ENCODE assay signal across 27 mouse cellular contexts in the genomic region with DNA sequence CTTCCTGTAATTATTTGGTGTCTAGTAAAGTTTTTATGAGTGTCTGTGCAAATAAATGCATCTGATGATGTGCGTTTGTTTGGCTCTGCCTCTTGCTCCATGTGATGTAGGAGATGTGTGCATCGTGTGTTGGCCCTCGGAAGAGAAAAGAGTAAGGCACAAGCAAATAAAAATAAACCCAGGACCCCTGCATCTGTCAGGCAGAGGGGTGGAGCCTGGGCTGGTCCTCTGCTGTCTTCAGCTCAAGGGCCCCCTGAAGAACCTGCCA. TPM values are rescaled to one million over a fixed set of nuclear protein-coding genes. Genes with fewer than 3 reads are reported as not detected.
DNase-seq lines count a peak whose midpoint lies in the region; ATAC-seq and TF ChIP-seq lines count a peak whose summit lies in the region.
"Had no signal": no experiment of that assay in that cellular context is flagged by ENCODE, and none has a peak within 500 bp of the region (broad histone marks: within the 10 kb centered on the region; RNA-seq: fewer than 3 reads in every experiment).

No protein-coding gene starts in this region.

- 1% methylated on average over 3 of the region's 3 CpGs for WGBS in neural tube, embryonic 12.5 days
- 8% methylated on average over 3 of the region's 3 CpGs for WGBS in hindbrain, postnatal 0 days
- 14% methylated on average over 3 of the region's 3 CpGs for WGBS in limb, embryonic 15.5 days
- WGBS in lung, postnatal 0 days, result 6% methylated on average over 3 of the region's 3 CpGs
- 18% methylated on average over 3 of the region's 3 CpGs for WGBS in kidney, embryonic 14.5 days
- 20% methylated on average over 3 of the region's 3 CpGs for WGBS in kidney, embryonic 16.5 days

- H3K27ac ChIP-seq in neural tube, embryonic 12.5 days, result no peak overlapping the region
- no peak overlapping the region for H3K27ac ChIP-seq in hindbrain, postnatal 0 days
- H3K27ac ChIP-seq in limb, embryonic 15.5 days, result 0 out of 2 replicates have a peak overlapping the region, but pooled peaks have one; percentile 73
- H3K27ac ChIP-seq in lung, postnatal 0 days (ENCODE audit: low read length), result no peak overlapping the region
- no peak overlapping the region for H3K27ac ChIP-seq in kidney, embryonic 14.5 days (ENCODE audit: low read depth, low read length)
- no peak overlapping the region for H3K27ac ChIP-seq in kidney, embryonic 16.5 days (ENCODE audit: low read length)
- H3K27ac ChIP-seq: forebrain, embryonic 10.5 days; heart, adult 2 months; heart, embryonic 13.5 days; liver, embryonic 15.5 days; stomach, embryonic 15.5 days had no signal

- no peak for DNase-seq in neural tube, embryonic 10.5 days (ENCODE audit: extremely low spot score, low spot score)
- DNase-seq in hindbrain, postnatal 0 days (ENCODE audit: low spot score), result no peak
- DNase-seq in lung, postnatal 0 days (ENCODE audit: low spot score), result no peak
- DNase-seq: adrenal gland, adult 2 months; cerebellum, adult 11 months; cerebellum, adult 9-11 months; forebrain, postnatal 0 days; gastrocnemius, postnatal 25 days; heart, adult 2 months; heart, postnatal 14 days; kidney, adult 11 months; kidney, postnatal 10 days; liver; thymus, adult 18-20 months; thymus, postnatal 4 days had no signal

- no peak for TF ChIP-seq EP300 in lung, postnatal 0 days (IDR thresholded peaks at IDR 0.05)

- peaks cover 85% of the 10 kb centered on the region for H3K27me3 ChIP-seq in neural tube, embryonic 12.5 days (replicated peaks)
- H3K27me3 ChIP-seq in hindbrain, postnatal 0 days (ENCODE audit: insufficient read depth, low read length), result peaks cover 62% of the 10 kb centered on the region
- peaks cover 65% of the 10 kb centered on the region for H3K27me3 ChIP-seq in limb, embryonic 15.5 days
- H3K27me3 ChIP-seq in lung, postnatal 0 days (replicated peaks; ENCODE audit: insufficient read depth, low read length), result peaks cover 53% of the 10 kb centered on the region
- peaks cover 69% of the 10 kb centered on the region for H3K27me3 ChIP-seq in kidney, embryonic 14.5 days (ENCODE audit: control insufficient read depth, insufficient read depth, low read length)
- peaks cover 68% of the 10 kb centered on the region for H3K27me3 ChIP-seq in kidney, embryonic 16.5 days (ENCODE audit: insufficient read depth, low read length)

- H3K4me3 ChIP-seq in neural tube, embryonic 12.5 days, result peak overlapping the region; percentile 0; the same call in 1 of the 2 replicates
- no peak overlapping the region for H3K4me3 ChIP-seq in hindbrain, postnatal 0 days (ENCODE audit: low read length)
- peak overlapping the region; percentile 55; the same call in 1 of the 2 replicates for H3K4me3 ChIP-seq in limb, embryonic 15.5 days
- no peak overlapping the region for H3K4me3 ChIP-seq in lung, postnatal 0 days (ENCODE audit: low read depth, low read length)
- H3K4me3 ChIP-seq in kidney, embryonic 14.5 days (ENCODE audit: low read length), result no peak overlapping the region
- H3K4me3 ChIP-seq in kidney, embryonic 16.5 days (ENCODE audit: low read length), result no peak overlapping the region
- H3K4me3 ChIP-seq: forebrain, embryonic 10.5 days; heart, adult 2 months; heart, embryonic 13.5 days; liver, embryonic 15.5 days; stomach, embryonic 15.5 days had no signal

- H3K4me1 ChIP-seq in neural tube, embryonic 12.5 days, result peaks cover 19% of the 10 kb centered on the region
- H3K4me1 ChIP-seq in hindbrain, postnatal 0 days (ENCODE audit: insufficient read depth, low read length), result no peaks in the 10 kb centered on the region
- H3K4me1 ChIP-seq in limb, embryonic 15.5 days, result peaks cover 68% of the 10 kb centered on the region
- 0 out of 2 replicates have a peak, but pooled peaks cover 5% of the 10 kb centered on the region for H3K4me1 ChIP-seq in lung, postnatal 0 days (ENCODE audit: insufficient read depth, low read depth, low read length)
- peaks cover 9% of the 10 kb centered on the region; the same call in 1 of the 2 replicates for H3K4me1 ChIP-seq in kidney, embryonic 14.5 days (ENCODE audit: control insufficient read depth, insufficient read depth, low read length)
- H3K4me1 ChIP-seq in kidney, embryonic 16.5 days (ENCODE audit: insufficient read depth, low read length), result peaks cover 24% of the 10 kb centered on the region
- H3K4me1 ChIP-seq: liver, embryonic 15.5 days had no signal

- TF ChIP-seq CTCF in hindbrain, postnatal 0 days (IDR thresholded peaks at IDR 0.05; ENCODE audit: low read depth), result no peak
- TF ChIP-seq CTCF in lung, postnatal 0 days (IDR thresholded peaks at IDR 0.05), result no peak

- no peak overlapping the region for H3K9ac ChIP-seq in neural tube, embryonic 12.5 days
- H3K9ac ChIP-seq in hindbrain, postnatal 0 days (replicated peaks; ENCODE audit: low read length), result no peak overlapping the region
- no peak overlapping the region for H3K9ac ChIP-seq in limb, embryonic 15.5 days
- no peak overlapping the region for H3K9ac ChIP-seq in lung, postnatal 0 days (replicated peaks; ENCODE audit: low read depth)
- no peak overlapping the region for H3K9ac ChIP-seq in kidney, embryonic 14.5 days (ENCODE audit: low read depth, low read length)
- H3K9ac ChIP-seq in kidney, embryonic 16.5 days (replicated peaks; ENCODE audit: low read length), result no peak overlapping the region
- H3K9ac ChIP-seq: forebrain, postnatal 0 days; heart, embryonic 13.5 days; liver, embryonic 15.5 days; stomach, embryonic 15.5 days had no signal

- ATAC-seq in neural tube, embryonic 12.5 days (ENCODE audit: low FRiP score, low read depth), result no peak
- no peak for ATAC-seq in hindbrain, postnatal 0 days
- ATAC-seq in limb, embryonic 15.5 days (ENCODE audit: insufficient number of reproducible peaks, low FRiP score, low TSS enrichment, low read depth), result no peak
- no peak for ATAC-seq in lung, postnatal 0 days
- no peak for ATAC-seq in kidney, embryonic 14.5 days (ENCODE audit: low FRiP score, low TSS enrichment)
- ATAC-seq in kidney, embryonic 16.5 days (ENCODE audit: low FRiP score, low TSS enrichment), result no peak
- ATAC-seq: forebrain, postnatal 0 days had no signal

- H3K9me3 ChIP-seq in neural tube, embryonic 12.5 days, result no peaks in the 10 kb centered on the region
- H3K9me3 ChIP-seq in hindbrain, postnatal 0 days (ENCODE audit: low read length), result no peaks in the 10 kb centered on the region
- H3K9me3 ChIP-seq in limb, embryonic 15.5 days, result no peaks in the 10 kb centered on the region
- no peaks in the 10 kb centered on the region for H3K9me3 ChIP-seq in lung, postnatal 0 days (ENCODE audit: low read length)
- no peaks in the 10 kb centered on the region for H3K9me3 ChIP-seq in kidney, embryonic 14.5 days (ENCODE audit: control insufficient read depth, low read length)
- no peaks in the 10 kb centered on the region for H3K9me3 ChIP-seq in kidney, embryonic 16.5 days (ENCODE audit: low read length)
- H3K9me3 ChIP-seq: forebrain, embryonic 10.5 days; heart, embryonic 13.5 days; liver, embryonic 15.5 days; stomach, embryonic 15.5 days had no signal

- peak overlapping the region; percentile 60 for H3K4me2 ChIP-seq in neural tube, embryonic 12.5 days (replicated peaks)
- H3K4me2 ChIP-seq in hindbrain, postnatal 0 days (ENCODE audit: low read depth, low read length), result 0 out of 2 replicates have a peak overlapping the region, but pooled peaks have one; percentile 8
- 0 out of 2 replicates have a peak overlapping the region, but pooled peaks have one; percentile 72 for H3K4me2 ChIP-seq in limb, embryonic 15.5 days
- H3K4me2 ChIP-seq in lung, postnatal 0 days (replicated peaks; ENCODE audit: low read depth, low read length), result no peak overlapping the region
- no peak overlapping the region for H3K4me2 ChIP-seq in kidney, embryonic 14.5 days (replicated peaks; ENCODE audit: low read depth, low read length)
- no peak overlapping the region for H3K4me2 ChIP-seq in kidney, embryonic 16.5 days (replicated peaks; ENCODE audit: low read depth, low read length)
- H3K4me2 ChIP-seq: heart, embryonic 13.5 days; liver, embryonic 15.5 days; stomach, embryonic 15.5 days had no signal

- no peaks in the 10 kb centered on the region for H3K36me3 ChIP-seq in neural tube, embryonic 12.5 days
- no peaks in the 10 kb centered on the region for H3K36me3 ChIP-seq in hindbrain, postnatal 0 days (ENCODE audit: insufficient read depth, low read length)
- no peaks in the 10 kb centered on the region for H3K36me3 ChIP-seq in limb, embryonic 15.5 days
- no peaks in the 10 kb centered on the region for H3K36me3 ChIP-seq in lung, postnatal 0 days (ENCODE audit: insufficient read depth, low read length)
- no peaks in the 10 kb centered on the region for H3K36me3 ChIP-seq in kidney, embryonic 14.5 days (ENCODE audit: control insufficient read depth, insufficient read depth, low read length)
- no peaks in the 10 kb centered on the region for H3K36me3 ChIP-seq in kidney, embryonic 16.5 days (ENCODE audit: insufficient read depth, low read length)
- H3K36me3 ChIP-seq: forebrain, embryonic 10.5 days; heart, embryonic 13.5 days; liver, embryonic 15.5 days; stomach, embryonic 15.5 days had no signal

RNA-seq across cellular contexts. Expression of a gene that starts 5.9 kb away (rescaled TPM):
- 4.6 and 4.7 TPM in 2 replicates for polyA plus RNA-seq in neural tube, embryonic 12.5 days (2016; fragmentation: Nextera tagmentation; extraction: Ambion mirVana)
- total RNA-seq in hindbrain, postnatal 0 days (2014; rRNA removed), result 17.3 and 21.1 TPM in 2 replicates
- polyA plus RNA-seq in hindbrain, postnatal 0 days (2015; fragmentation: Nextera tagmentation; extraction: Ambion mirVana), result 2.1 and 2.2 TPM in 2 replicates
- polyA plus RNA-seq in limb, embryonic 15.5 days (2015; fragmentation: Nextera tagmentation; extraction: Ambion mirVana), result 2.9 and 4.1 TPM in 2 replicates
- polyA plus RNA-seq in lung, postnatal 0 days (2015; fragmentation: Nextera tagmentation; extraction: Ambion mirVana), result not detected in 2 replicates
- 1.9 and 2.2 TPM in 2 replicates for polyA plus RNA-seq in kidney, embryonic 14.5 days (2014; fragmentation: Nextera tagmentation; extraction: Ambion mirVana)
- polyA plus RNA-seq in kidney, embryonic 16.5 days (2015; fragmentation: Nextera tagmentation; extraction: Ambion mirVana), result 0.94 and 1.3 TPM in 2 replicates
- total RNA-seq: adrenal gland, adult 2 months; common myeloid progenitor, adult 5-6 weeks; MEL had no signal
- polyA plus RNA-seq: adrenal gland, adult 2 months; C2C12; heart, embryonic 13.5 days; liver, embryonic 15.5 days; lung, embryonic 16.5 days had no signal

Comparison
In these comparisons a context has a peak if more than half of its experiments do, and no peak if none do; other contexts are left out.
1. H3K4me2 ChIP-seq: peak in neural tube, embryonic 12.5 days (single experiment), hindbrain, postnatal 0 days (single experiment) and limb, embryonic 15.5 days (single experiment); none in lung, postnatal 0 days (single experiment), kidney, embryonic 14.5 days (single experiment) and kidney, embryonic 16.5 days (single experiment).
2. H3K4me3 ChIP-seq: peak in neural tube, embryonic 12.5 days (single experiment) and limb, embryonic 15.5 days (single experiment); none in hindbrain, postnatal 0 days (single experiment), lung, postnatal 0 days (single experiment), kidney, embryonic 14.5 days (single experiment) and kidney, embryonic 16.5 days (single experiment).